Mouse (Mus musculus) neural tube, embryonic 11.5 days (tissue): ENCODE data around the gene Adk. TPM values are rescaled to one million over a fixed set of nuclear protein-coding genes. Genes with fewer than 3 reads are reported as not detected.
"Not testable (repeated sequence)": the region's sequence is repeated elsewhere in the genome, so short reads cannot be mapped to it uniquely, and the experiment has no call there.

Experiments used
- ATAC-seq: fragments of 200-750 bp; cut with Nextera tagmentation; 2 replicates; pipeline ENCODE4 v1.8.0; 2017; ENCODE audit warnings: moderate number of reproducible peaks, mild to moderate bottlenecking, moderate TSS enrichment, moderate library complexity; ENCODE audit not compliant: insufficient read depth, low FRiP score, low TSS enrichment
- DNase-seq: peaks from one replicate; pipeline ENCODE4 v3.0.0-alpha.2; 2015; ENCODE audit warnings: low spot score
- H3K27ac ChIP-seq: fragments of 300-500 bp; sonication (generic); 2 replicates; pipeline ENCODE4 v1.5.1; 2014; ENCODE audit warnings: low read depth, mild to moderate bottlenecking, low read length
- H3K27me3 ChIP-seq: fragments of 300-500 bp; sonication (generic); 2 replicates; pipeline ENCODE4 v1.6.1; 2014; ENCODE audit warnings: mild to moderate bottlenecking, low read length, mixed read lengths; ENCODE audit not compliant: control insufficient read depth, insufficient read depth
- H3K36me3 ChIP-seq: fragments of 300-500 bp; sonication (generic); 2 replicates; pipeline ENCODE4 v1.6.1; 2014; ENCODE audit warnings: mild to moderate bottlenecking, low read length, moderate library complexity, mixed read lengths; ENCODE audit not compliant: control insufficient read depth, insufficient read depth
- H3K4me1 ChIP-seq: fragments of 300-500 bp; sonication (generic); 2 replicates; pipeline ENCODE4 v1.6.1; 2014; ENCODE audit warnings: low read length, mixed read lengths; ENCODE audit not compliant: control insufficient read depth, insufficient read depth
- H3K4me2 ChIP-seq: fragments of 300-500 bp; sonication (generic); 2 replicates; pipeline ENCODE4 v1.6.1; 2014; ENCODE audit warnings: low read depth, mild to moderate bottlenecking, moderate library complexity
- H3K4me3 ChIP-seq: fragments of 300-500 bp; sonication (generic); 2 replicates; pipeline ENCODE4 v1.5.1; 2014; ENCODE audit warnings: low read depth, low read length
- H3K9ac ChIP-seq: fragments of 300-500 bp; sonication (generic); 2 replicates; pipeline ENCODE4 v1.6.1; 2014; ENCODE audit warnings: mild to moderate bottlenecking, low read length
- H3K9me3 ChIP-seq: fragments of 300-500 bp; sonication (generic); 2 replicates; pipeline ENCODE4 v1.6.1; 2016; ENCODE audit warnings: low read length; ENCODE audit not compliant: control insufficient read depth
- WGBS: fragments of 180-500 bp; shearing (Covaris S2); extraction: QIAGEN DNeasy Blood & Tissue Kit; methylation state at CpG from one replicate; pipeline ENCODE4 v1.1.7; 2014; 5-methylcytosine and 5-hydroxymethylcytosine counted together
- polyA plus RNA-seq: library from polyadenylated mRNA; unstranded; fragments of >200 nt; fragmentation: Nextera tagmentation; extraction: Ambion mirVana; gene quantifications from 2 replicates; pipeline ENCODE4 v1.2.1, GENCODE M21; 2014

Adk gene
- polyA plus RNA-seq, 1 experiment from 2014 or later, result 106 TPM

- no peak overlapping the region for H3K9ac ChIP-seq
- no peak overlapping the region for H3K4me3 ChIP-seq
- DNase-seq (no peak), ATAC-seq (no peak)
- no peak overlapping the region for H3K4me2 ChIP-seq
- H3K36me3 ChIP-seq, result no peaks in the 10 kb centered on the region
- no peak overlapping the region for H3K27ac ChIP-seq
- WGBS, result 96% methylated on average over 2 of the region's 2 CpGs
- H3K9me3 ChIP-seq, result no peaks in the 10 kb centered on the region
- H3K4me1 ChIP-seq, result no peaks in the 10 kb centered on the region
- H3K27me3 ChIP-seq, result no peaks in the 10 kb centered on the region
Observed at GRCm38 (mm10) chr14:21471975-21472374, 419.6 kb downstream of the Adk start.

- H3K4me2 ChIP-seq, H3K4me1 ChIP-seq, H3K4me3 ChIP-seq, H3K27me3 ChIP-seq, DNase-seq, H3K36me3 ChIP-seq, ATAC-seq, H3K9ac ChIP-seq, H3K9me3 ChIP-seq, H3K27ac ChIP-seq: not testable (repeated sequence)
- 86% methylated on average over 4 of the region's 4 CpGs for WGBS
Observed at GRCm38 (mm10) chr14:21474593-21475132, 422.3 kb downstream of the Adk start.

GRCm38 (mm10) chr14:21477181-21477580 is 424.8 kb downstream of the Adk start:
- H3K36me3 ChIP-seq, result no peaks in the 10 kb centered on the region
- H3K27ac ChIP-seq, result no peak overlapping the region
- no peak overlapping the region for H3K4me2 ChIP-seq
- 87% methylated on average over 2 of the region's 2 CpGs for WGBS
- H3K9me3 ChIP-seq, result no peaks in the 10 kb centered on the region
- DNase-seq (no peak), ATAC-seq (no peak)
- H3K9ac ChIP-seq, result no peak overlapping the region
- no peaks in the 10 kb centered on the region for H3K27me3 ChIP-seq
- no peaks in the 10 kb centered on the region for H3K4me1 ChIP-seq
- H3K4me3 ChIP-seq, result no peak overlapping the region

GRCm38 (mm10) chr14:21479566-21479965 is 427.2 kb downstream of the Adk start:
- ATAC-seq (no peak), DNase-seq (no peak)
- whole genome bisulfite sequencing, result 95% methylated on average over 8 of the region's 8 CpGs
- Histone ChIP-seq H3K27ac (no peak overlapping the region), H3K36me3 (no peaks in the 10 kb centered on the region), H3K4me3 (no peak overlapping the region), H3K9me3 (no peaks in the 10 kb centered on the region), H3K4me2 (no peak overlapping the region), H3K27me3 (no peaks in the 10 kb centered on the region), H3K4me1 (no peaks in the 10 kb centered on the region), H3K9ac (no peak overlapping the region)

DNA sequence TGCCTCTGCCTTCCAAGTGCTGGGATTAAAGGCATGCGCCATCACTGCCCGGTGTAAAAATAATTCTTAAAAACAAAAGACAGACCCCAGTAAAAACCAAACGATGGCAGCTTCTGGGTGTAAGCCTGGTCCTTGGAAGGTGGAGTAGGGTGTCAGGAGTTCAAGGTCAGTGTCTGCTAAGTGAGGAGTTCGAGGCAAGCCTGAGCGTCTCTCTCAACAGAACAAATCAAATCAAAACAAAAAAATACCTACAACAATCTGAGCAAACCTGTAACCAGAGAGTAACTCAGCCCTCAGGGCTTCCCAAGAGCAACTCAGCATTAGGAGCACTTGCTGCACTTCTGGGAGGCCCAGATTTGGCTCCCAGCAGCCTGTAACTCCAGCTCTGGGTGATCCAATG is 427.8 kb downstream of the Adk start:
- Histone ChIP-seq H3K9me3 (no peaks in the 10 kb centered on the region), H3K4me1 (no peaks in the 10 kb centered on the region), H3K27ac (no peak overlapping the region), H3K27me3 (no peaks in the 10 kb centered on the region), H3K4me3 (no peak overlapping the region), H3K9ac (no peak overlapping the region), H3K4me2 (no peak overlapping the region), H3K36me3 (no peaks in the 10 kb centered on the region)
- ATAC-seq (no peak), DNase-seq (no peak)
- WGBS, result 97% methylated on average over 5 of the region's 5 CpGs

DNA sequence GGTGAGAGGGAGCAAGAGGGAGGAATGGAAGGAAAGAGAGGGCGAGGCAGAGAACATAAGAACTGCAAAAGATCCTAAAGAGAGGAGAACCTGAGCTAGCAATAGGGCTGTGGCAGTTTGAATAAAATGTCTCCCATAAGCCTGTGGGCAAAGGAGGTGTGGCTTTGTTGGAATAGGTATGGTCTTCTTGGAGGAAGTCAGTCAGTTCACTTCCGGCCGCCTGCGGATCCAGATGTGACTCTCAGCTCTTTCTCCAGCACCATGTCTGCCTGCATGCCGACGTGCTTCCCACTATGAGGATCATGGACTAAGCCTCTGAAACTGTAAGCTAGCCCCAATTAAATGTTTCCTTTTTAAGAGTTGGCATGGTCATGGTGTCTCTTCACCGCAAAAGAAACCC is 428.9 kb downstream of the Adk start, which contains the start of gene Kat6b:
Gene Kat6b, plus strand, starts transcription at position 204 of the 400 bp plus-strand sequence.
- Histone ChIP-seq H3K4me2 (no peak within 1 kb of the TSS), H3K9ac (no peak within 1 kb of the TSS), H3K27me3 (no peaks in the 10 kb centered on the region), H3K36me3 (no peaks in the 10 kb centered on the region), H3K9me3 (no peaks in the 10 kb centered on the region), H3K27ac (no peak within 1 kb of the TSS), H3K4me3 (no peak within 1 kb of the TSS), H3K4me1 (no peaks in the 10 kb centered on the region)
- no peak for ATAC-seq
- 95% methylated on average over 7 of the region's 7 CpGs for WGBS
- DNase-seq, result no peak

GRCm38 (mm10) chr14:21484199-21484598 is 431.8 kb downstream of the Adk start:
- ATAC-seq, result no peak
- Histone ChIP-seq H3K4me3 (no peak overlapping the region), H3K36me3 (no peaks in the 10 kb centered on the region), H3K4me2 (no peak overlapping the region), H3K9me3 (no peaks in the 10 kb centered on the region), H3K27ac (no peak overlapping the region), H3K4me1 (no peaks in the 10 kb centered on the region; the same call in 1 of the 2 replicates), H3K27me3 (no peaks in the 10 kb centered on the region), H3K9ac (no peak overlapping the region)
- DNase-seq, result no peak
- 76% methylated on average over 2 of the region's 2 CpGs for WGBS

GRCm38 (mm10) chr14:21484693-21485092 is 432.3 kb downstream of the Adk start:
- 95% methylated on average over 10 of the region's 10 CpGs for WGBS
- no peak overlapping the region for H3K27ac ChIP-seq
- ATAC-seq (no peak), DNase-seq (no peak)
- H3K4me3 ChIP-seq, result no peak overlapping the region
- H3K9me3 ChIP-seq, result no peaks in the 10 kb centered on the region
- no peaks in the 10 kb centered on the region; the same call in 1 of the 2 replicates for H3K4me1 ChIP-seq
- no peak overlapping the region for H3K4me2 ChIP-seq
- no peak overlapping the region for H3K9ac ChIP-seq
- H3K36me3 ChIP-seq, result no peaks in the 10 kb centered on the region
- no peaks in the 10 kb centered on the region for H3K27me3 ChIP-seq

DNA sequence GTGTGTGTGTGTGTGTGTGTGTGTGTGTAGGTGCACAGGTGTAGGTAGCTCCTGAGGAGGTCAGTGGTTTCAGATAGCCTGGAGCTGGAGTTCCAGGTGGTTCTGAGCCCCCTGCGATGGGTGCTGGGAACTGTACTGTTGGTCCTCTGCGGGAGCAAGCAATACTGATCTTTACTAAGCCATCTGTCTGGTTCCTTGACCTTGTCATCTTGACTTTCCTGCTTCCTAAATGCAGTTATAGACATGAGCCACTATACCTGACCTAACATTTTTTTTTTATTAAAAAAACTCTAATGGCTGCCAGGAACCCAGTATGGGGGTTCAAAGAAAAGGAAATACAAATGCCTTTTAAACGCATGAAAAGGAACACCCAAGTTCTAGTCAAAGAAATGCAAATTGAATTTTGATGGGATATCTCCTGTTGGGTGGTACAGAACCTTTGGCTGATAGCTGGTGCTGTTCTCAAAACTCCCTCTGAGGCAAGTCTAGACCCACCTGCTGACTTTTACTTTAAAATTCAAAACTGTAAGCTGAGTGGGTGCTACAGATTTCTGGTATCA is 433.7 kb downstream of the Adk start:
- no peak overlapping the region for H3K4me2 ChIP-seq
- no peak overlapping the region for H3K4me3 ChIP-seq
- ATAC-seq (no peak), DNase-seq (no peak)
- H3K9me3 ChIP-seq, result no peaks in the 10 kb centered on the region
- H3K36me3 ChIP-seq, result no peaks in the 10 kb centered on the region
- no peak overlapping the region for H3K27ac ChIP-seq
- no peak overlapping the region for H3K9ac ChIP-seq
- 93% methylated on average over 3 of the region's 3 CpGs for WGBS
- no peaks in the 10 kb centered on the region; the same call in 1 of the 2 replicates for H3K4me1 ChIP-seq
- H3K27me3 ChIP-seq, result no peaks in the 10 kb centered on the region
